Mouse (Mus musculus): ENCODE measurements at regions not wholly inside any gene's neighbourhood (a gene's known extent, or its start where the extent isn't known, plus 50 kb on each side); places are given as distances from the start of the nearest gene placed in this dataset.

- Histone ChIP-seq H3K27ac (no peak overlapping the region), H3K4me3 (replicated peaks; ENCODE audit: low read depth, low read length) (no peak overlapping the region), H3K4me1 (replicated peaks; ENCODE audit: insufficient read depth, low read length) (0 out of 2 replicates have a peak, but pooled peaks cover 4% of the 10 kb centered on the region), H3K9me3 (replicated peaks; ENCODE audit: low read length) (no peaks in the 10 kb centered on the region), H3K36me3 (ENCODE audit: insufficient read depth, low read length) (no peaks in the 10 kb centered on the region), H3K4me2 (ENCODE audit: low read length) (no peak overlapping the region), H3K9ac (ENCODE audit: low read depth, low read length) (no peak overlapping the region), H3K27me3 (ENCODE audit: insufficient read depth, low read length) (no peaks in the 10 kb centered on the region)
- ATAC-seq (replicated peaks; ENCODE audit: low FRiP score, low read depth) (no peak), DNase-seq (ENCODE audit: low spot score) (no peak)
- WGBS: 85% methylated on average over 5 of the region's 5 CpGs
- TF ChIP-seq CTCF (IDR thresholded peaks at IDR 0.05; ENCODE audit: low read depth): no peak
Measured at GRCm38 (mm10) chr15:63724543-63725186, 120.3 kb downstream of the Gsdmc2 start.

GRCm38 (mm10) chr15:63722991-63723390 lies 122.0 kb downstream of the Gsdmc2 start:
- 53% methylated on average over 9 of the region's 9 CpGs for WGBS
- Histone ChIP-seq H3K27ac (no peak overlapping the region), H3K27me3 (ENCODE audit: insufficient read depth, low read length) (no peaks in the 10 kb centered on the region), H3K36me3 (ENCODE audit: insufficient read depth, low read length) (no peaks in the 10 kb centered on the region), H3K9ac (ENCODE audit: low read depth, low read length) (no peak overlapping the region), H3K9me3 (replicated peaks; ENCODE audit: low read length) (no peaks in the 10 kb centered on the region), H3K4me2 (ENCODE audit: low read length) (no peak overlapping the region), H3K4me1 (replicated peaks; ENCODE audit: insufficient read depth, low read length) (0 out of 2 replicates have a peak, but pooled peaks cover 4% of the 10 kb centered on the region), H3K4me3 (replicated peaks; ENCODE audit: low read depth, low read length) (no peak overlapping the region)
- ATAC-seq (replicated peaks; ENCODE audit: low FRiP score, low read depth): no peak; the same call in 1 of the 2 replicates
- DNase-seq (ENCODE audit: low spot score): no peak
- no peak for TF ChIP-seq CTCF (IDR thresholded peaks at IDR 0.05; ENCODE audit: low read depth)

GRCm38 (mm10) chr15:63721669-63722357 lies 123.2 kb downstream of the Gsdmc2 start:
- H3K4me2 ChIP-seq (ENCODE audit: low read length): no peak overlapping the region
- no peak overlapping the region for H3K27ac ChIP-seq
- no peak overlapping the region for H3K9ac ChIP-seq (ENCODE audit: low read depth, low read length)
- no peaks in the 10 kb centered on the region for H3K9me3 ChIP-seq (replicated peaks; ENCODE audit: low read length)
- H3K4me3 ChIP-seq (replicated peaks; ENCODE audit: low read depth, low read length): no peak overlapping the region
- H3K4me1 ChIP-seq (replicated peaks; ENCODE audit: insufficient read depth, low read length): 0 out of 2 replicates have a peak, but pooled peaks cover 2% of the 10 kb centered on the region
- ATAC-seq (replicated peaks; ENCODE audit: low FRiP score, low read depth): no peak
- peak; percentile 71 for TF ChIP-seq CTCF (IDR thresholded peaks at IDR 0.05; ENCODE audit: low read depth)
- WGBS: 79% methylated on average over 3 of the region's 3 CpGs
- no peak for DNase-seq (ENCODE audit: low spot score)
- no peaks in the 10 kb centered on the region for H3K27me3 ChIP-seq (ENCODE audit: insufficient read depth, low read length)
- H3K36me3 ChIP-seq (ENCODE audit: insufficient read depth, low read length): no peaks in the 10 kb centered on the region

GRCm38 (mm10) chr15:63717812-63718211 lies 127.2 kb downstream of the Gsdmc2 start:
- H3K27me3 ChIP-seq (ENCODE audit: insufficient read depth, low read length): no peaks in the 10 kb centered on the region
- no peak overlapping the region for H3K4me3 ChIP-seq (replicated peaks; ENCODE audit: low read depth, low read length)
- ATAC-seq (replicated peaks; ENCODE audit: low FRiP score, low read depth): no peak
- WGBS: 75% methylated on average over 8 of the region's 8 CpGs
- TF ChIP-seq CTCF (IDR thresholded peaks at IDR 0.05; ENCODE audit: low read depth): no peak
- no peak overlapping the region for H3K27ac ChIP-seq
- H3K9ac ChIP-seq (ENCODE audit: low read depth, low read length): no peak overlapping the region
- H3K4me1 ChIP-seq (replicated peaks; ENCODE audit: insufficient read depth, low read length): no peaks in the 10 kb centered on the region
- no peak overlapping the region for H3K4me2 ChIP-seq (ENCODE audit: low read length)
- H3K36me3 ChIP-seq (ENCODE audit: insufficient read depth, low read length): no peaks in the 10 kb centered on the region
- no peaks in the 10 kb centered on the region for H3K9me3 ChIP-seq (replicated peaks; ENCODE audit: low read length)
- DNase-seq (ENCODE audit: low spot score): no peak

GRCm38 (mm10) chr15:63713697-63714096 lies 131.3 kb downstream of the Gsdmc2 start:
- no peak for TF ChIP-seq CTCF (IDR thresholded peaks at IDR 0.05; ENCODE audit: low read depth)
- Histone ChIP-seq H3K27me3 (ENCODE audit: insufficient read depth, low read length) (no peaks in the 10 kb centered on the region), H3K4me2 (ENCODE audit: low read length) (no peak overlapping the region), H3K9me3 (replicated peaks; ENCODE audit: low read length) (no peaks in the 10 kb centered on the region), H3K36me3 (ENCODE audit: insufficient read depth, low read length) (no peaks in the 10 kb centered on the region), H3K4me1 (replicated peaks; ENCODE audit: insufficient read depth, low read length) (no peaks in the 10 kb centered on the region), H3K4me3 (replicated peaks; ENCODE audit: low read depth, low read length) (no peak overlapping the region), H3K27ac (no peak overlapping the region), H3K9ac (ENCODE audit: low read depth, low read length) (no peak overlapping the region)
- 75% methylated on average over 3 of the region's 3 CpGs for WGBS
- no peak for DNase-seq (ENCODE audit: low spot score)
- ATAC-seq (replicated peaks; ENCODE audit: low FRiP score, low read depth): no peak

- no peak overlapping the region for H3K9ac ChIP-seq (ENCODE audit: low read depth, low read length)
- H3K4me1 ChIP-seq (replicated peaks; ENCODE audit: insufficient read depth, low read length): no peaks in the 10 kb centered on the region
- no peak for DNase-seq (ENCODE audit: low spot score)
- H3K9me3 ChIP-seq (replicated peaks; ENCODE audit: low read length): no peaks in the 10 kb centered on the region
- no peaks in the 10 kb centered on the region for H3K27me3 ChIP-seq (ENCODE audit: insufficient read depth, low read length)
- H3K4me3 ChIP-seq (replicated peaks; ENCODE audit: low read depth, low read length): no peak overlapping the region
- H3K36me3 ChIP-seq (ENCODE audit: insufficient read depth, low read length): no peaks in the 10 kb centered on the region
- 43% methylated on average over 5 of the region's 5 CpGs for WGBS
- TF ChIP-seq CTCF (IDR thresholded peaks at IDR 0.05; ENCODE audit: low read depth): no peak
- H3K4me2 ChIP-seq (ENCODE audit: low read length): no peak overlapping the region
- no peak for ATAC-seq (replicated peaks; ENCODE audit: low FRiP score, low read depth)
- H3K27ac ChIP-seq: no peak overlapping the region
Measured at GRCm38 (mm10) chr15:63710381-63710780, 134.6 kb downstream of the Gsdmc2 start.
